Mouse (Mus musculus) hindbrain, embryonic 11.5 days (tissue): ENCODE results near the gene Agl. TPM values are rescaled to one million over a fixed set of nuclear protein-coding genes. Genes with fewer than 3 reads are reported as not detected.
"Not testable (repeated sequence)": the region's sequence is repeated elsewhere in the genome, so short reads cannot be mapped to it uniquely, and the experiment has no call there.

Source experiments
- ATAC-seq: fragments of 200-750 bp; cut with Nextera tagmentation; 2 replicates; pipeline ENCODE4 v1.8.0; 2017; ENCODE audit warnings: mild to moderate bottlenecking, moderate TSS enrichment, moderate library complexity; ENCODE audit not compliant: low FRiP score
- DNase-seq: peaks from one replicate; pipeline ENCODE4 v3.0.0-alpha.2; 2015; ENCODE audit warnings: low spot score
- H3K27ac ChIP-seq: fragments of 300-500 bp; sonication (generic); 2 replicates; pipeline ENCODE4 v1.5.1; 2014; ENCODE audit warnings: mild to moderate bottlenecking, low read depth, low read length
- H3K27me3 ChIP-seq: fragments of 300-500 bp; sonication (generic); 2 replicates; pipeline ENCODE4 v1.6.1; 2014; ENCODE audit warnings: mild to moderate bottlenecking, low read length, moderate library complexity, mixed read lengths; ENCODE audit not compliant: control insufficient read depth, insufficient read depth
- H3K36me3 ChIP-seq: fragments of 300-500 bp; sonication (generic); 2 replicates; pipeline ENCODE4 v1.6.1; 2014; ENCODE audit warnings: mild to moderate bottlenecking, low read length, moderate library complexity, mixed read lengths; ENCODE audit not compliant: control insufficient read depth, insufficient read depth
- H3K4me1 ChIP-seq: fragments of 300-500 bp; sonication (generic); replicated peaks from 2 replicates; pipeline ENCODE4 v1.6.1; 2014; ENCODE audit warnings: low read length, mixed read lengths; ENCODE audit not compliant: control insufficient read depth, insufficient read depth
- H3K4me2 ChIP-seq: fragments of 300-500 bp; sonication (generic); replicated peaks from 2 replicates; pipeline ENCODE4 v1.6.1; 2014; ENCODE audit warnings: mild to moderate bottlenecking, low read depth, low read length
- H3K4me3 ChIP-seq: fragments of 300-500 bp; sonication (generic); 2 replicates; pipeline ENCODE4 v1.5.1; 2014; ENCODE audit warnings: low read depth, low read length
- H3K9ac ChIP-seq: fragments of 300-500 bp; sonication (generic); 2 replicates; pipeline ENCODE4 v1.6.1; 2014; ENCODE audit warnings: low read depth, low read length
- H3K9me3 ChIP-seq: fragments of 300-500 bp; sonication (generic); 2 replicates; pipeline ENCODE4 v1.6.1; 2016; ENCODE audit warnings: low read length; ENCODE audit not compliant: control insufficient read depth
- WGBS: fragments of 180-500 bp; shearing (Covaris S2); extraction: QIAGEN DNeasy Blood & Tissue Kit; methylation state at CpG from one replicate; pipeline ENCODE4 v1.1.7; 2014; 5-methylcytosine and 5-hydroxymethylcytosine counted together
- polyA plus RNA-seq: library from polyadenylated mRNA; unstranded; fragments of >200 nt; fragmentation: Nextera tagmentation; extraction: Ambion mirVana; gene quantifications from 2 replicates; pipeline ENCODE4 v1.2.1, GENCODE M21; 2014

The Agl gene
- polyA plus RNA-seq, 1 experiment from 2014 or later, result 16.6 TPM

DNA sequence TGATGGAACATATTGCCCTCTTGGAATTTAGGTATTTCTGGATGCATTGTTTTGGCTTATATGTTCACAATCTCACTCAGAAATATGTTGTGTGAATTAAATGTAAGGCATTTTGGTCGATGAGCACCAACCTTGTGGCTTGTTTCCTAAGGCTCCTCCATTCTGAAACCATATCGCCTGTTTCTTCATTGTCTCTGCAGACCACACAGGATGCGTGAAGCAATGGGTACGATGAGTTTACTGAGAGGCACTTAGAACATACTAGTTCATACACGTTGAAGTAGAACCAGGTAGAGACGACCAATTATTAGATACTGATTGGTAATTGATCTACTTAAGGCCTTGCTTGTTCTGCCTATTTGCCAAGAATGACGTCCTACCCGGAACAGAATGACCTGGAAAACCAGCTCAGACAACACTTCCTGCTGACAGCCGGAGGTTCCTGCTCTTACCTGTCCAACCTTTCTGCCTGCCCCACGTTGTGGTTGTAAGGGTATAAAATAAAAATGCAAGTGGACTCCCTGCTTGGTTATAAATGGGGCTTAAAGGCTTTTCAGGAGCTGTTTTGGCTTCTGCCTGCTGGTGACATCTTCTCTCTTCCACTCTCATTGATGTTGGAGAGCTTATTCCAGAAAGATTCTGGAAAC, 21.4 kb upstream of the Agl start:
- Histone ChIP-seq H3K4me1 (no peaks in the 10 kb centered on the region), H3K4me3 (no peak overlapping the region), H3K9ac (no peak overlapping the region), H3K27me3 (no peaks in the 10 kb centered on the region), H3K27ac (no peak overlapping the region), H3K36me3 (no peaks in the 10 kb centered on the region), H3K4me2 (no peak overlapping the region), H3K9me3 (no peaks in the 10 kb centered on the region)
- WGBS, result 86% methylated on average over 10 of the region's 10 CpGs
- ATAC-seq (no peak), DNase-seq (no peak)

GRCm38 (mm10) chr3:116826471-116827215, 18.7 kb upstream of the Agl start:
- Histone ChIP-seq H3K36me3 (no peaks in the 10 kb centered on the region), H3K4me3 (no peak overlapping the region), H3K9ac (no peak overlapping the region), H3K4me1 (no peaks in the 10 kb centered on the region), H3K9me3 (no peaks in the 10 kb centered on the region), H3K27ac (no peak overlapping the region), H3K27me3 (no peaks in the 10 kb centered on the region), H3K4me2 (no peak overlapping the region)
- DNase-seq (no peak), ATAC-seq (no peak)
- 86% methylated on average over 4 of the region's 4 CpGs for WGBS

DNA sequence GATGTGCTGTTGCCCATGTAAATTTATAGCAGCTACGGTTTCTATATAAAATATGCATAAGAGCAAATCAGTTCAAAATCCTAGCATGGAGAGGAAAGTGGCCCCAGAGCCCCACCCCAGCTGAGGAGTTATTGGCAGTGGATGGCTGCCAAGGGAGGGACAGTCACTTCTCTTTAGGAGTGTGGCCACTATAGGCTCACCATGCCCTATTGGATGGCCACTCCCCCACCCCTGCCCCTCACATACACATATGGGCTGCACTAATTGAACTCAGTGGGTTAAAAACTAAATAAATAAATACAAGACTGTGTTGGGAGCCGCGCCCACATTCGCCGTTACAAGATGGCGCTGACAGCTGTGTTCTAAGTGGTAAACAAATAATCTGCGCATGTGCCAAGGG, 9.3 kb upstream of the Agl start:
- 97% methylated on average over 6 of the region's 7 CpGs for WGBS
- H3K9ac ChIP-seq, result no peak overlapping the region

GRCm38 (mm10) chr3:116816674-116817215, 8.8 kb upstream of the Agl start:
- no peak overlapping the region for H3K9ac ChIP-seq
- H3K9me3 ChIP-seq, result no peaks in the 10 kb centered on the region
- WGBS, result 87% methylated on average over 3 of the region's 3 CpGs
- H3K27me3 ChIP-seq, result no peaks in the 10 kb centered on the region
- H3K4me2 ChIP-seq, result no peak overlapping the region
- H3K4me3 ChIP-seq, result no peak overlapping the region
- H3K4me1 ChIP-seq, result no peaks in the 10 kb centered on the region
- H3K27ac ChIP-seq, result no peak overlapping the region
- no peak for DNase-seq
- no peaks in the 10 kb centered on the region for H3K36me3 ChIP-seq
- ATAC-seq, result no peak

More for the DNA sequence above, 9.3 kb upstream of the Agl start:
- ATAC-seq, result no peak
- H3K9me3 ChIP-seq, result no peaks in the 10 kb centered on the region
- no peaks in the 10 kb centered on the region for H3K4me1 ChIP-seq
- DNase-seq, result no peak
- H3K4me3 ChIP-seq, result no peak overlapping the region
- H3K36me3 ChIP-seq, result no peaks in the 10 kb centered on the region
- H3K4me2 ChIP-seq, result no peak overlapping the region
- H3K27me3 ChIP-seq, result no peaks in the 10 kb centered on the region
- H3K27ac ChIP-seq, result no peak overlapping the region

DNA sequence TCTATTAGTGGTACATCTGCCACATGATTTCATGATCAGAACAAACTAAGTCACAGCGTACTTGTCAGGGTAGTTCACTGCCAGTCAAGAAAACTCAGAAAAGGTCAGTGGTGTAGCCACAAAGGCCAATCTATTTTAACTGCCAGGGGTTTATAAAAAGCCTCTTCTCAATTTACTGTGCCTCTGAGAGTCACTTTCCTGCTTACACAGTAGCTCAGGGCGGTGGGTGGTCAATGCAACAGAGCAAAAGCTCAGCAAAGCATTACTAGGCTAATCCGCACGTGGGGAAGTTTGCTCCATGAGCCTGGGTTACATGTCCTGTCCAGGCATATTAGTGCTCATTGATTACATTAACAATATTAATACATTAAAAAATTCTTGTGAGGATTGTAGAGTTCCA, 8.0 kb upstream of the Agl start:
- no peak overlapping the region for H3K4me3 ChIP-seq
- H3K27ac ChIP-seq, result no peak overlapping the region
- H3K9me3 ChIP-seq, result no peaks in the 10 kb centered on the region
- ATAC-seq (no peak), DNase-seq (no peak)
- WGBS, result 79% methylated on average over 4 of the region's 4 CpGs
- H3K4me1 ChIP-seq, result no peaks in the 10 kb centered on the region
- H3K9ac ChIP-seq, result no peak overlapping the region
- no peaks in the 10 kb centered on the region for H3K36me3 ChIP-seq
- H3K27me3 ChIP-seq, result no peaks in the 10 kb centered on the region
- no peak overlapping the region for H3K4me2 ChIP-seq

DNA sequence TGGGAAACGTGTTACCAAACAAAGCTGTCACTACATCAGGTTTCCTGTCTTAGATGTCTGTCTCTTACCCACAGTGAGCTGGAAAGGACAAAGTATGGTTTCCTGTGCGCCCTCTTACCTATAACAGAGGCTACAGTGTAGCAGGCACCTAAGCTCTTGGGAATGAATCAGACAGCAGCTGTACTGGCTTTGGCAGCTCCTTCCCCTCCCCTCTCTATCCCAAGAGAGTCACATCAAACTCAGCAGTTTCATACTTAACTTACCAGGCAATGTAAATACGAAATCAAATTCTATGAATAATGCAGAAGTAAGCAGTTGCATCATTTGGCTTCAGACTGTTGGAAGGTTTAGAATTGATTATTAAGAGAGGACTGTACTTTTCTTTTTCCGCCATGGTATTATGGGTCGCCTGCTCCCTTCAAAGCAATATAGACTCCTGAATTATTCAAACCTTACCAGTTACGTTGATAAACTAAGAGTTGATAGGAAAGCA, 7.4 kb upstream of the Agl start:
- Histone ChIP-seq H3K4me3 (no peak overlapping the region), H3K27ac (no peak overlapping the region), H3K4me1 (no peaks in the 10 kb centered on the region), H3K9ac (no peak overlapping the region), H3K36me3 (no peaks in the 10 kb centered on the region), H3K27me3 (no peaks in the 10 kb centered on the region), H3K9me3 (no peaks in the 10 kb centered on the region), H3K4me2 (no peak overlapping the region)
- WGBS, result 83% methylated on average over 6 of the region's 6 CpGs
- DNase-seq (no peak), ATAC-seq (no peak)

DNA sequence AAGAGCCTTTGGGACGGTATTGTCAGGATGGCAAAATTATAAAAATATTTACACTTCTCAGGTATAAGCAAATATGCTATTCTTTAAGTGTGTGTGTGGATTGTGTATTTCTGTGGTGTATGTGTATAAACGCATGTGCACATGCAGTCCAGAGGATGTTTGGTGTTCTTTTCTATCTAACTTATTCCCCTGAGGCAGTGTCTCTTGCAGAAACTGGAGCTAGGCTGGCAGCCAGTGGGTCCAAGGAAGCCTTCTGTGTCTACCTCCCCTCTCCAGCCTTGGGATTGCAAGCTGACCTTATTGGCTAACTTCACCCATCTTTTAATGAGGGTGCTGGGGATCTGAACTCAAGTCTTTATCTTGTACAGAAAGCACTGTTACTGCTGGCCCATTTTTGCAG, 5.0 kb upstream of the Agl start:
- Histone ChIP-seq H3K9ac (no peak overlapping the region), H3K4me2 (no peak overlapping the region), H3K4me3 (no peak overlapping the region), H3K9me3 (no peaks in the 10 kb centered on the region), H3K27ac (no peak overlapping the region), H3K36me3 (no peaks in the 10 kb centered on the region), H3K27me3 (no peaks in the 10 kb centered on the region), H3K4me1 (no peaks in the 10 kb centered on the region)
- ATAC-seq (no peak), DNase-seq (no peak)
- 99% methylated on average over 2 of the region's 2 CpGs for WGBS

DNA sequence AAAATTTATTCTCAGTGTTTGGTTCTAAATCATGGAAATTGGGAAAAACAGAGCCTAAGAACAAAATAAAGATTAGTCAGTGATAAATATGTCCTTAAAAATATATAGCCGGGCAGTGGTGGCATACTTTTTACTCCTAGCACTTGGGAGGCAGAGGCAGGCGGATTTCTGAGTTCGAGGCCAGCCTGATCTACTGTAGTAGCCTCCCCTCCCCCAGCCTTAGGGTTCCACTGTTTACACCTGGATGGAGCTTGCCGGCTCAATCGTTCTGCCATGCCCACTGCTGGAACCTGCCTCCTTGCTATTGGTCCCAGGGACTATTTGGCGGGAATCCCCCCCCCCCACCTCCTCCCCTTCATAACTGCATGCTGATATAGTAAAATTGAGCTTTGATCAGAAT, 2.4 kb upstream of the Agl start:
- H3K4me2 ChIP-seq, ATAC-seq, H3K9me3 ChIP-seq, H3K4me3 ChIP-seq, H3K36me3 ChIP-seq, H3K9ac ChIP-seq, DNase-seq, H3K4me1 ChIP-seq, H3K27ac ChIP-seq, H3K27me3 ChIP-seq: not testable (repeated sequence)
- 89% methylated on average over 6 of the region's 6 CpGs for WGBS

DNA sequence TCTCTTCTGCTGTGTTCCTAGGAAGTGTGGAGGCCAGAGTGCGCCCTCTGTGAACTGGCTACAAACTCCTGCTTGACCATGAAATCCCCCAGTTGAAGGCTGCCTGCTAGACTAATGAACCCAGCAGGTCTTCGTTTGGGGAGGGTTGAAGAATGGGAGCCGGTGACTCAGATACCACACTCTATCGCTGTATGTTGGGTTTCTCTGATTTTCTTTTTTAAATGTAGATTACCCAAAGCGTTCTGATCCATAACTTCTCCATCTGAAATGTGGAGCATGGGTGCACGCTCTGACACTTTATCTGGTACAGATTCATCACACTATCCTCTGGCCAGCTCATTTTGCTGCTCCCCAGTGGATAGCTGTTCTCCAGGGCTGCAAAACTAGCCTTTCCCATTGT, 1.3 kb upstream of the Agl start:
- Histone ChIP-seq H3K9ac (no peak overlapping the region), H3K36me3 (no peaks in the 10 kb centered on the region), H3K27ac (no peak overlapping the region), H3K4me1 (no peaks in the 10 kb centered on the region), H3K27me3 (no peaks in the 10 kb centered on the region), H3K9me3 (no peaks in the 10 kb centered on the region), H3K4me2 (no peak overlapping the region), H3K4me3 (no peak overlapping the region)
- WGBS, result 92% methylated on average over 6 of the region's 6 CpGs
- ATAC-seq (no peak), DNase-seq (no peak)
